Mouse (Mus musculus): ENCODE measurements around the gene Fbrsl1. TPM values are rescaled to one million over a fixed set of nuclear protein-coding genes. Genes with fewer than 3 reads are reported as not detected.

The Fbrsl1 gene
- total RNA-seq, 1 experiment from 2014 or later = 16.8 TPM

- ATAC-seq (replicated peaks in 1 of 2; ENCODE audit: insufficient read depth in 1 of 2, low FRiP score in 2 of 2, low TSS enrichment in 1 of 2, low read depth in 1 of 2, poor library complexity in 2 of 2, severe bottlenecking in 2 of 2) = no peak
Measured at GRCm38 (mm10) chr5:110390631-110391030, 57.7 kb downstream of the Fbrsl1 start.

DNA sequence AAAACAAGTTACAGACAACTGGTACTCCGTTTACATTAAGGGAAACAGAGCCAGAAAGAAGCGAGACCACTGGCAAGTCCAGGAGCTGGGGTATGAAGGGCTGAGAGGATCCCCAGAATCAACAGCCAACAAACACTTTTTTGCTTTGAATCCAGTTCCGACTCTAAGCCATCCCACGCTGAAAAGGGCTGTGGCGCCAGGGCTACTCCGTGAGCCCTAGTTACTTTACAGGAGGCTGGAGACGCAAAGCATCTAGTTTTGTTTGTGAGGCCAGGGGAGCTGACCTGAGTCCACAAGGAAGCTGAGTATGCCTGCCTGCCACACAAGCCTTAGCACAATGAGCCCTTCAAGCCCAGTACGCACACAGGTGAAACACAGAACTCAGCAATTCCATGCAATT lies 61.0 kb downstream of the Fbrsl1 start:
- no peak for ATAC-seq (replicated peaks in 1 of 2; ENCODE audit: insufficient read depth in 1 of 2, low FRiP score in 2 of 2, low TSS enrichment in 1 of 2, low read depth in 1 of 2, poor library complexity in 2 of 2, severe bottlenecking in 2 of 2)

DNA sequence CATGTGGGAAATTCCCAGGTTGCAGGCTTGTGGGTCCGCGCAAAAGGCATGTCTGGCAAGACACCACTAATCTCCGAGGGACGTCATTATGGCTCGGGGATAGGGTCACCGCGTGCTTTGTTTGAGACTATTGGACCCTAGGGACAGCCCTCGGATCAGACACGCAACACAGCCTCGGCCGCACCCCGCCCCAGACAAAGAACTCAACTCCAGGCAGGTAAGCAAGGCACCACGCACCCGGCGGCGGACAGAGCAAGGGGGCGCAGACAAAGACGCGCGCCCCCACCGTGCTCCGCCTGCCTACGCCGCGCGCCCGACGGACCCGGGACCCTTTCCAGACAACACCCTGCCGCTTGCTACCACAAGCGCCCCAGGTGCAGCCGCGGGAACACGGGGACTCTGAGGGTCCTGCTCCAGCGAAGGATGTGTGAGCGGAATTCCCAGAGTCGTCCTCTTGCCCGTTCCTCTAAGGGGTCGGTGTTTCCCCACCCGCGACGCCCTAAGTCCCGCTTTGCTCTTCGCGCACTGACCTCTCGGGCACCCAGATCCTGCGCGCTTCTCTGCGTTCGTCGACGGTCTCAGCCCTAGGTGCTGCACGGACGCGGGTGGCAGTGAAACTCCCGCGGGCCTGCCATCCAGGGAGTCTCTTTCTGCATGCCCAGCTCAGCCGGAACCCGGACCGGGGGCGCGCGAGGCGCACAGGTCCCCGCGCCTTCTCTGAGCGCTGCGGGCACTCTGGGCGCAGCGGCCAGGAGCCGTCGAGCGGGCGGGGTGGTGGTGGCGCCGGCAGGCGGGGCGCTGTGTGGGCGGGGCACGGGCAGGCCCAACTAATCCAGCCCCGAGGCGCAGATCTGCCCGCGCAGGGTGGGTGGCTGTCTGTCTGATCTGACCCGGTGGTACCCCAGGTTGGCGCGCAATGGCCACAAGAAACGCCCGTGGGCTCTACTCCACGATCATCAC lies 61.7 kb downstream of the Fbrsl1 start:
- ATAC-seq (replicated peaks in 1 of 2; ENCODE audit: insufficient read depth in 1 of 2, low FRiP score in 2 of 2, low TSS enrichment in 1 of 2, low read depth in 1 of 2, poor library complexity in 2 of 2, severe bottlenecking in 2 of 2) = peak; percentile 44 to 56; a peak in 2 of 4 replicates

GRCm38 (mm10) chr5:110385263-110385662 lies 63.0 kb downstream of the Fbrsl1 start:
- no peak for ATAC-seq (replicated peaks in 1 of 2; ENCODE audit: insufficient read depth in 1 of 2, low FRiP score in 2 of 2, low TSS enrichment in 1 of 2, low read depth in 1 of 2, poor library complexity in 2 of 2, severe bottlenecking in 2 of 2)

GRCm38 (mm10) chr5:110384491-110384890 lies 63.8 kb downstream of the Fbrsl1 start:
- no peak for ATAC-seq (replicated peaks in 1 of 2; ENCODE audit: insufficient read depth in 1 of 2, low FRiP score in 2 of 2, low TSS enrichment in 1 of 2, low read depth in 1 of 2, poor library complexity in 2 of 2, severe bottlenecking in 2 of 2)

DNA sequence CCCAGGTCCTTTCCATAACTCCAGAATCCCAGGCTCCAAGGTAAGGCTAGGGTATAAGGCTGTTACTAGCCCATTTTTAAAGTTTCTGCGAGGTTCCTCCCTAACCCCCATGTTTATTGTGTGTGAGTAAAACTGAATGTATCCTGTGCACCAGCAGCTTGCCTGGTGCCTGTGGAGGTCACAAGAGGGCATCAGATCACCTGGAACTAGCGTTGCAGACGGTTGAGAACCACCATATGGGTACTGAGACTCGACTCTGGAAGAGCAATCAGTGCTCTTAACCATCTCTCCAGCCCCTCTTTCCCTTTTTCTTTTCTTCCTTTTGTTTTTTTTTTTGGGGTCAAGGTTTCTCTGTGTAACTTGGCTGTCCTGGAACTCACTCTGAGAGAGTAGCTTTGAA lies 68.5 kb downstream of the Fbrsl1 start:
- ATAC-seq (replicated peaks in 1 of 2; ENCODE audit: insufficient read depth in 1 of 2, low FRiP score in 2 of 2, low TSS enrichment in 1 of 2, low read depth in 1 of 2, poor library complexity in 2 of 2, severe bottlenecking in 2 of 2) = no peak

GRCm38 (mm10) chr5:110379086-110379485 lies 69.2 kb downstream of the Fbrsl1 start:
- ATAC-seq (replicated peaks in 1 of 2; ENCODE audit: insufficient read depth in 1 of 2, low FRiP score in 2 of 2, low TSS enrichment in 1 of 2, low read depth in 1 of 2, poor library complexity in 2 of 2, severe bottlenecking in 2 of 2) = no peak

- no peak for ATAC-seq (replicated peaks in 1 of 2; ENCODE audit: insufficient read depth in 1 of 2, low FRiP score in 2 of 2, low TSS enrichment in 1 of 2, low read depth in 1 of 2, poor library complexity in 2 of 2, severe bottlenecking in 2 of 2)
Measured at GRCm38 (mm10) chr5:110378181-110378583, 70.1 kb downstream of the Fbrsl1 start.

- ATAC-seq (replicated peaks in 1 of 2; ENCODE audit: insufficient read depth in 1 of 2, low FRiP score in 2 of 2, low TSS enrichment in 1 of 2, low read depth in 1 of 2, poor library complexity in 2 of 2, severe bottlenecking in 2 of 2) = peak; percentile 46 to 71; a peak in 2 of 4 replicates
Measured at GRCm38 (mm10) chr5:110376802-110377433, 71.4 kb downstream of the Fbrsl1 start.

GRCm38 (mm10) chr5:110363822-110364545 lies 84.3 kb downstream of the Fbrsl1 start:
- no peak for ATAC-seq (replicated peaks in 1 of 2; ENCODE audit: insufficient read depth in 1 of 2, low FRiP score in 2 of 2, low TSS enrichment in 1 of 2, low read depth in 1 of 2, poor library complexity in 2 of 2, severe bottlenecking in 2 of 2)

- peak; percentile 74 to 78 for ATAC-seq (replicated peaks in 1 of 2; ENCODE audit: insufficient read depth in 1 of 2, low FRiP score in 2 of 2, low TSS enrichment in 1 of 2, low read depth in 1 of 2, poor library complexity in 2 of 2, severe bottlenecking in 2 of 2)
Measured at GRCm38 (mm10) chr5:110363179-110363821, 85.0 kb downstream of the Fbrsl1 start.

- ATAC-seq (replicated peaks in 1 of 2; ENCODE audit: insufficient read depth in 1 of 2, low FRiP score in 2 of 2, low TSS enrichment in 1 of 2, low read depth in 1 of 2, poor library complexity in 2 of 2, severe bottlenecking in 2 of 2) = peak in 1 of 2 experiments; percentile 40; a peak in 2 of 4 replicates
Measured at GRCm38 (mm10) chr5:110362813-110363178, 85.5 kb downstream of the Fbrsl1 start.

GRCm38 (mm10) chr5:110361465-110361864 lies 86.8 kb downstream of the Fbrsl1 start:
- ATAC-seq (replicated peaks in 1 of 2; ENCODE audit: insufficient read depth in 1 of 2, low FRiP score in 2 of 2, low TSS enrichment in 1 of 2, low read depth in 1 of 2, poor library complexity in 2 of 2, severe bottlenecking in 2 of 2) = no peak

DNA sequence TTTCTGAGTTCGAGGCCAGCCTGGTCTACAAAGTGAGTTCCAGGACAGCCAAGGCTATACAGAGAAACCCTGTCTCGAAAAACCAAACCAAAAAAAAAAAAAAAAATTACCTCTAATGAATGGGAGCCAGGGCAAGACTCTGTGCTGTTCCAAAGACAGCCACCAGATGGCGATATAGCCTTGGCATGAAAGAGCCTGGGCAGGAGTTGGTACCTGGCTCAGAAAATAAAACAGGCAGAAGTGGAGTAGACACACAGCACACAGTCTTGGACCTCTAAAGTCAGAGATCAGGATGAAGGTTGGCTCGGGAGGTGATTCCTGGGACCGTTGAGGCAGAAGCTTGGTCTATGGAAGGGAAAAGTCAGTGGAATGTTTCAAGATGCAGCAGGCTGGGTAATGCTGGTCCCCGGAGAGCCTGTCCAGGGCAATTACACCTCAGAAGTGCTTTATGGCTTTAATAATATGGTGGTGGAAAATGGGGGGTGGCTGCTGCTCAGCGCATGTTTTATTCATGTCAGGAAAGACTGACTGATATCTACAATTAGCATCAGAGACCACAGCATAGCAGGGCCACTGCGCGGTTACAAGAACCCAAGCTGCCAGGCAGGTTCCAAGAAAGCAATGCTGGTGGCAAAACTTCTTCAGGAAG lies 90.6 kb downstream of the Fbrsl1 start:
- peak; percentile 62 to 78 for ATAC-seq (replicated peaks in 1 of 2; ENCODE audit: insufficient read depth in 1 of 2, low FRiP score in 2 of 2, low TSS enrichment in 1 of 2, low read depth in 1 of 2, poor library complexity in 2 of 2, severe bottlenecking in 2 of 2)

- ATAC-seq (replicated peaks in 1 of 2; ENCODE audit: insufficient read depth in 1 of 2, low FRiP score in 2 of 2, low TSS enrichment in 1 of 2, low read depth in 1 of 2, poor library complexity in 2 of 2, severe bottlenecking in 2 of 2) = peak; percentile 73 to 82
Measured at GRCm38 (mm10) chr5:110354716-110355115, 93.6 kb downstream of the Fbrsl1 start.

DNA sequence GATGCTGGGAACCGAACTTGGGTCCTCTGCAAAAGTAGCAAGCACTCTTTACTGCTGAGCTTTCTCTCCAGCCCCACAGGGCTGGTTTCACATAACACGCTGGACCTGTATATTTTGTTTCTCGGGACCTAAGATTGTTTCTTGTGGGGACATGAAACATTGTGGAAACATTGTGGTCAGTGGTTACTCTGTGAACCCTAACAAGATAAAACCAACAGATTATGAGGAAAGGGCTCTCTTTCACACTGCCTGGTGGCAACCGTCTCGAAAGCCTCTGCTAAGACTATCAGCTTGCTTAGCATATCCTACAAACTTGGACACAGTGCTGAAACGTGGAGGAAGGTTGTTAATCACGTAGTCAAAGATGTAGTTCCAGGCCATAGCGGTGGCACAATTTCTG lies 101.3 kb downstream of the Fbrsl1 start:
- ATAC-seq (replicated peaks in 1 of 2; ENCODE audit: insufficient read depth in 1 of 2, low FRiP score in 2 of 2, low TSS enrichment in 1 of 2, low read depth in 1 of 2, poor library complexity in 2 of 2, severe bottlenecking in 2 of 2) = no peak

- peak; percentile 28 to 33; a peak in 2 of 4 replicates for ATAC-seq (replicated peaks in 1 of 2; ENCODE audit: insufficient read depth in 1 of 2, low FRiP score in 2 of 2, low TSS enrichment in 1 of 2, low read depth in 1 of 2, poor library complexity in 2 of 2, severe bottlenecking in 2 of 2)
Measured at GRCm38 (mm10) chr5:110345553-110345952, 102.8 kb downstream of the Fbrsl1 start.
